ENCODE assay signal across 7 mouse cellular contexts in the genomic region with DNA sequence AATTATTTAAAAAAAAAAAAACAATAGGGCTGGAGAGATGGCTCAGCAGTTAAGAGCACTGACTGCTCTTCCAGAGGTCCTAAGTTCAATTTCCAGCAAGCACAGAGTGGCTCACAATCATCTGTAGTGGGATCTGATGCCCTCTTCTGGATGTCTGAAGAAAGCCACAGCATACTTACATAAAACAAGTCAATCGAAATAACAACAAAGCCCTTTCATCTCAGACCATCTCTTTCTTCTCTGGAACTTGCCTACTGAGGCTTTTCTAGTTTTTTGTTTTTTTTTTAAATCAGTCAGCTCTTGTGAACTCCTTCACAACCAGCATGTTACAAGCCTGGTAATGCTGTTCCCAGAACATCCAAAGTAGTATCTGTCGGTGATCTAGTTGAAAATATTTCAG. TPM values are rescaled to one million over a fixed set of nuclear protein-coding genes. Genes with fewer than 3 reads are reported as not detected.
DNase-seq lines count a peak whose midpoint lies in the region; ATAC-seq and TF ChIP-seq lines count a peak whose summit lies in the region.

No protein-coding gene starts in this region.

- no peaks in the 10 kb centered on the region for H3K27me3 ChIP-seq in C2C12 (ENCODE audit: control insufficient read depth, insufficient read depth, insufficient read length)
- H3K27me3 ChIP-seq in hindbrain, embryonic 12.5 days: no peaks in the 10 kb centered on the region
- no peaks in the 10 kb centered on the region for H3K27me3 ChIP-seq in liver, embryonic 12.5 days (replicated peaks)
- H3K27me3 ChIP-seq in neural tube, embryonic 14.5 days (ENCODE audit: control insufficient read depth, insufficient read depth, low read length): no peaks in the 10 kb centered on the region

- H3K9me3 ChIP-seq in hindbrain, embryonic 12.5 days (replicated peaks): no peaks in the 10 kb centered on the region
- no peaks in the 10 kb centered on the region for H3K9me3 ChIP-seq in liver, embryonic 12.5 days (replicated peaks)
- H3K9me3 ChIP-seq in neural tube, embryonic 14.5 days (ENCODE audit: control insufficient read depth, low read length): no peaks in the 10 kb centered on the region

- peak overlapping the region; percentile 98 for H3K4me3 ChIP-seq in C2C12 (ENCODE audit: insufficient read depth, poor library complexity, severe bottlenecking)
- H3K4me3 ChIP-seq in hindbrain, embryonic 12.5 days: peak overlapping the region; percentile 69
- H3K4me3 ChIP-seq in liver, embryonic 12.5 days: peak overlapping the region; percentile 83
- peak overlapping the region; percentile 80 for H3K4me3 ChIP-seq in neural tube, embryonic 14.5 days (ENCODE audit: low read depth, low read length)

- H3K79me3 ChIP-seq in C2C12 (ENCODE audit: low read depth): peaks cover 43% of the 10 kb centered on the region

- H3K79me2 ChIP-seq in C2C12 (ENCODE audit: control insufficient read depth, insufficient read depth): peaks cover 60% of the 10 kb centered on the region

- peaks cover 15% of the 10 kb centered on the region for H3K4me1 ChIP-seq in hindbrain, embryonic 12.5 days
- H3K4me1 ChIP-seq in liver, embryonic 12.5 days: peaks cover 45% of the 10 kb centered on the region
- H3K4me1 ChIP-seq in neural tube, embryonic 14.5 days (ENCODE audit: control insufficient read depth, insufficient read depth, low read length): peaks cover 13% of the 10 kb centered on the region; the same call in 1 of the 2 replicates

- H3K27ac ChIP-seq in hindbrain, embryonic 12.5 days: 0 out of 2 replicates have a peak overlapping the region, but pooled peaks have one; percentile 96
- H3K27ac ChIP-seq in liver, embryonic 12.5 days: peak overlapping the region; percentile 94
- no peak overlapping the region for H3K27ac ChIP-seq in neural tube, embryonic 14.5 days (ENCODE audit: low read depth, low read length)

- H3ac ChIP-seq in C2C12 (ENCODE audit: control insufficient read depth, insufficient read length, low read depth): peak overlapping the region; percentile 83

- ATAC-seq in hindbrain, embryonic 12.5 days (ENCODE audit: low FRiP score): no peak
- ATAC-seq in liver, embryonic 12.5 days: no peak
- ATAC-seq in neural tube, embryonic 14.5 days (ENCODE audit: low read depth): no peak

- TF ChIP-seq CTCF in C2C12 (IDR thresholded peaks at IDR 0.05; ENCODE audit: control insufficient read depth, insufficient read depth, insufficient read length): no peak

- peaks cover 13% of the 10 kb centered on the region for H3K36me3 ChIP-seq in C2C12 (ENCODE audit: control insufficient read depth, insufficient read depth)
- peaks cover 8% of the 10 kb centered on the region for H3K36me3 ChIP-seq in hindbrain, embryonic 12.5 days
- peaks cover 30% of the 10 kb centered on the region for H3K36me3 ChIP-seq in liver, embryonic 12.5 days
- no peaks in the 10 kb centered on the region for H3K36me3 ChIP-seq in neural tube, embryonic 14.5 days (ENCODE audit: control insufficient read depth, insufficient read depth, low read length)

- 15% methylated on average over 2 of the region's 2 CpGs for WGBS in hindbrain, embryonic 12.5 days
- WGBS in liver, embryonic 12.5 days (ENCODE audit: insufficient replicate concordance): 18% methylated on average over 2 of the region's 2 CpGs
- 17% methylated on average over 2 of the region's 2 CpGs for whole genome bisulfite sequencing in neural tube, embryonic 14.5 days

- H3K9ac ChIP-seq in hindbrain, embryonic 12.5 days: peak overlapping the region; percentile 84
- peak overlapping the region; percentile 88 for H3K9ac ChIP-seq in liver, embryonic 12.5 days
- no peak overlapping the region; the same call in 1 of the 2 replicates for H3K9ac ChIP-seq in neural tube, embryonic 14.5 days (replicated peaks; ENCODE audit: low read depth, low read length)

- DNase-seq in 3T3-L1 (ENCODE audit: low read depth, low spot score): peak; percentile 87
- peak; percentile 38 for DNase-seq in embryo, embryonic 9.5 days (ENCODE audit: extremely low spot score)
- DNase-seq in urinary bladder, postnatal 25 days (ENCODE audit: low spot score): no peak

- peak overlapping the region; percentile 82 for H3K4me2 ChIP-seq in hindbrain, embryonic 12.5 days (replicated peaks)
- peak overlapping the region; percentile 80 for H3K4me2 ChIP-seq in liver, embryonic 12.5 days
- H3K4me2 ChIP-seq in neural tube, embryonic 14.5 days (ENCODE audit: low read depth, low read length): peak overlapping the region; percentile 97

TF ChIP-seq in C2C12, 6 proteins besides CTCF, POLR2A, EP300 and RAD21:
- no peak for TF ChIP-seq MYOD1 (IDR thresholded peaks at IDR 0.05; ENCODE audit: control insufficient read depth, insufficient read length, low read depth)
- TF ChIP-seq MYOG (IDR thresholded peaks at IDR 0.05; ENCODE audit: control insufficient read depth, extremely low read depth, insufficient read length): no peak
- TF ChIP-seq FOSL1 (IDR thresholded peaks at IDR 0.05; ENCODE audit: insufficient read depth, low read length, poor library complexity, severe bottlenecking): no peak
- no peak for TF ChIP-seq CEBPB (IDR thresholded peaks at IDR 0.05; ENCODE audit: low read depth)

RNA-seq across cellular contexts. Expression of a gene that starts 1.0 kb away (rescaled TPM):
- 133 TPM for polyA plus RNA-seq in C2C12 (2012; fragmentation: generic; extraction: Trizol)
- polyA plus RNA-seq in hindbrain, embryonic 12.5 days (2016; fragmentation: Nextera tagmentation; extraction: Ambion mirVana): 128 and 158 TPM in 2 replicates
- polyA plus RNA-seq in liver, embryonic 12.5 days (2016; fragmentation: Nextera tagmentation; extraction: Ambion mirVana): 202 and 215 TPM in 2 replicates
- polyA plus RNA-seq in neural tube, embryonic 14.5 days (2014; fragmentation: Nextera tagmentation; extraction: Ambion mirVana): 89.1 and 89.5 TPM in 2 replicates

RNA-seq across cellular contexts. Expression of a gene that starts 8.2 kb away (rescaled TPM):
- 0.99 TPM for polyA plus RNA-seq in C2C12 (2012; fragmentation: generic; extraction: Trizol)
- 1.3 TPM in 2 replicates for polyA plus RNA-seq in hindbrain, embryonic 12.5 days (2016; fragmentation: Nextera tagmentation; extraction: Ambion mirVana)
- polyA plus RNA-seq in liver, embryonic 12.5 days (2016; fragmentation: Nextera tagmentation; extraction: Ambion mirVana): 0.38 and 0.49 TPM in 2 replicates
- polyA plus RNA-seq in neural tube, embryonic 14.5 days (2014; fragmentation: Nextera tagmentation; extraction: Ambion mirVana): 1.6 and 2.8 TPM in 2 replicates

RNA-seq across cellular contexts. Expression of a gene that starts 8.7 kb away (rescaled TPM):
- polyA plus RNA-seq in C2C12 (2012; fragmentation: generic; extraction: Trizol): 1.8 TPM
- 2.2 and 3.1 TPM in 2 replicates for polyA plus RNA-seq in hindbrain, embryonic 12.5 days (2016; fragmentation: Nextera tagmentation; extraction: Ambion mirVana)
- 2.8 and 5.0 TPM in 2 replicates for polyA plus RNA-seq in liver, embryonic 12.5 days (2016; fragmentation: Nextera tagmentation; extraction: Ambion mirVana)
- 7.0 and 7.6 TPM in 2 replicates for polyA plus RNA-seq in neural tube, embryonic 14.5 days (2014; fragmentation: Nextera tagmentation; extraction: Ambion mirVana)

RNA-seq across cellular contexts. Expression of a gene that starts 10.9 kb away (rescaled TPM):
- not detected for polyA plus RNA-seq in C2C12 (2012; fragmentation: generic; extraction: Trizol)
- 0.99 TPM in 1 of 2 replicates, not detected in the other for polyA plus RNA-seq in hindbrain, embryonic 12.5 days (2016; fragmentation: Nextera tagmentation; extraction: Ambion mirVana)
- 0.73 TPM in 1 of 2 replicates, not detected in the other for polyA plus RNA-seq in liver, embryonic 12.5 days (2016; fragmentation: Nextera tagmentation; extraction: Ambion mirVana)
- polyA plus RNA-seq in neural tube, embryonic 14.5 days (2014; fragmentation: Nextera tagmentation; extraction: Ambion mirVana): not detected in 2 replicates

RNA-seq across cellular contexts. Expression of a gene that starts 20.1 kb away (rescaled TPM):
- polyA plus RNA-seq in C2C12 (2012; fragmentation: generic; extraction: Trizol): 214 TPM
- 109 and 110 TPM in 2 replicates for polyA plus RNA-seq in hindbrain, embryonic 12.5 days (2016; fragmentation: Nextera tagmentation; extraction: Ambion mirVana)
- 208 and 211 TPM in 2 replicates for polyA plus RNA-seq in liver, embryonic 12.5 days (2016; fragmentation: Nextera tagmentation; extraction: Ambion mirVana)
- 51.4 and 56.9 TPM in 2 replicates for polyA plus RNA-seq in neural tube, embryonic 14.5 days (2014; fragmentation: Nextera tagmentation; extraction: Ambion mirVana)
